Mouse (Mus musculus): ENCODE results near the gene Rfx4. TPM values are rescaled to one million over a fixed set of nuclear protein-coding genes. Genes with fewer than 3 reads are reported as not detected.

The Rfx4 gene
- polyA plus RNA-seq (2014; fragmentation: Nextera tagmentation; extraction: Ambion mirVana), result 23.0 and 25.1 TPM in 2 replicates

DNA sequence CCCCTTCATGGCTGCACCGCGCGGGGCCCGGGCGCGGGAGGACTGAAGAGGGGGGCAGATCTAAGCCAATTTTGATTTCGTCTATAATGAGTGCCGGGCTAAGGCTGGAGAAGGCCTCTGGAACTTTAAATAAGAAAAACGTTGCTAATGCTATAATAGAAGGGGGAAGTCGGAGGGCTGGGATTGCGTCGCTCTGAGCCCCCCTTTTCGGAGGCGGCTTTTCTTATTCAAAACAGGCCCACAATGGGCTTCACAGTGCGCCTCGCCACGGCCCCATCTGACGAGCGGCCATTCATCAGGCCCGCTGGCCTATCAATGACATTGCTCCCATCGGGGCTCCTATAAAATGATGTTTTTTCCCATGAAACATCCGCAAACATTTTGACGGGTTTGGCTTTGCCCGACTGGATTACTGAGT is at the start of gene Rfx4:
Rfx4 (plus strand) TSS at position 277 of the 418 bp plus-strand sequence.
- H3K9me3 ChIP-seq (ENCODE audit: control insufficient read depth, low read length), result no peaks in the 10 kb centered on the region
- H3K36me3 ChIP-seq (replicated peaks; ENCODE audit: control insufficient read depth, insufficient read depth), result no peaks in the 10 kb centered on the region
- ATAC-seq (ENCODE audit: low FRiP score) (peak; percentile 70), DNase-seq (ENCODE audit: low spot score) (peak; percentile 76)
- H3K27me3 ChIP-seq (ENCODE audit: control insufficient read depth, insufficient read depth, low read length), result peaks cover 49% of the 10 kb centered on the region
- peak within 1 kb of the TSS; percentile 42 for H3K4me3 ChIP-seq (replicated peaks; ENCODE audit: low read length)
- peak within 1 kb of the TSS; percentile 83 for H3K27ac ChIP-seq
- under 1% methylated on average over 24 of the region's 24 CpGs for WGBS
- peaks cover 35% of the 10 kb centered on the region for H3K4me1 ChIP-seq (replicated peaks; ENCODE audit: control insufficient read depth, insufficient read depth, low read length)
- H3K4me2 ChIP-seq (replicated peaks), result peak within 1 kb of the TSS; percentile 79
- peak within 1 kb of the TSS; percentile 65 for H3K9ac ChIP-seq

- WGBS, result 40% methylated on average over 8 of the region's 8 CpGs
- H3K4me1 ChIP-seq (replicated peaks; ENCODE audit: control insufficient read depth, insufficient read depth, low read length), result peaks cover 24% of the 10 kb centered on the region
- no peaks in the 10 kb centered on the region for H3K27me3 ChIP-seq (ENCODE audit: control insufficient read depth, insufficient read depth, low read length)
- no peak overlapping the region for H3K4me2 ChIP-seq (replicated peaks)
- no peak overlapping the region for H3K27ac ChIP-seq
- no peak overlapping the region for H3K4me3 ChIP-seq (replicated peaks; ENCODE audit: low read length)
- no peak for ATAC-seq (ENCODE audit: low FRiP score)
- H3K9ac ChIP-seq, result no peak overlapping the region
- DNase-seq (ENCODE audit: low spot score), result no peak
- peaks cover 8% of the 10 kb centered on the region for H3K36me3 ChIP-seq (replicated peaks; ENCODE audit: control insufficient read depth, insufficient read depth)
- no peaks in the 10 kb centered on the region for H3K9me3 ChIP-seq (ENCODE audit: control insufficient read depth, low read length)
Measured at GRCm38 (mm10) chr10:84706543-84706942, 49.3 kb upstream of the Rfx4 start.

DNA sequence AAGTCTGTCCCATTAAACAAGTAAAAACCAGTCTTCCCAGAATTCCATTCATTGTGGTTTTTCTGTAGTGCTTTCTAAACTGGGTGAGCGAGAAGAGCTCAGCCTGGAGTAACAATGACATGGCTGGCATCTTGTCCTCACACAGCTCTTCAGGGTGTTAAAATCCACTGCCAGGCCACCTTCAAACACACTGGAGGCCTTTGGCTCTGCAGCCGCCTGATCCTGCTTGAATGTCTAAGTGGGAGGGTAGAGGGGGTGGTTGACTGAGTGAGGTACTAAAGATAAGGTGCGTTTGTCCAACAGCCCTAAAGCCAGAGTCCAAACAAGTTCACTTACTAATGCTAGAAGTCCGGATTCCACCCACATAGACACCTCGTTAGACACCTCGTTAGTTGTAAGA is 48.6 kb upstream of the Rfx4 start:
- Histone ChIP-seq H3K36me3 (replicated peaks; ENCODE audit: control insufficient read depth, insufficient read depth) (peaks cover under 1% of the 10 kb centered on the region; the same call in 1 of the 2 replicates), H3K4me3 (replicated peaks; ENCODE audit: low read length) (no peak overlapping the region), H3K4me2 (replicated peaks) (no peak overlapping the region), H3K27me3 (ENCODE audit: control insufficient read depth, insufficient read depth, low read length) (no peaks in the 10 kb centered on the region), H3K9me3 (ENCODE audit: control insufficient read depth, low read length) (no peaks in the 10 kb centered on the region), H3K4me1 (replicated peaks; ENCODE audit: control insufficient read depth, insufficient read depth, low read length) (peaks cover 28% of the 10 kb centered on the region), H3K9ac (no peak overlapping the region), H3K27ac (peak overlapping the region; percentile 63; the same call in 1 of the 2 replicates)
- WGBS, result 32% methylated on average over 6 of the region's 6 CpGs
- DNase-seq (ENCODE audit: low spot score) (no peak), ATAC-seq (ENCODE audit: low FRiP score) (no peak)

DNA sequence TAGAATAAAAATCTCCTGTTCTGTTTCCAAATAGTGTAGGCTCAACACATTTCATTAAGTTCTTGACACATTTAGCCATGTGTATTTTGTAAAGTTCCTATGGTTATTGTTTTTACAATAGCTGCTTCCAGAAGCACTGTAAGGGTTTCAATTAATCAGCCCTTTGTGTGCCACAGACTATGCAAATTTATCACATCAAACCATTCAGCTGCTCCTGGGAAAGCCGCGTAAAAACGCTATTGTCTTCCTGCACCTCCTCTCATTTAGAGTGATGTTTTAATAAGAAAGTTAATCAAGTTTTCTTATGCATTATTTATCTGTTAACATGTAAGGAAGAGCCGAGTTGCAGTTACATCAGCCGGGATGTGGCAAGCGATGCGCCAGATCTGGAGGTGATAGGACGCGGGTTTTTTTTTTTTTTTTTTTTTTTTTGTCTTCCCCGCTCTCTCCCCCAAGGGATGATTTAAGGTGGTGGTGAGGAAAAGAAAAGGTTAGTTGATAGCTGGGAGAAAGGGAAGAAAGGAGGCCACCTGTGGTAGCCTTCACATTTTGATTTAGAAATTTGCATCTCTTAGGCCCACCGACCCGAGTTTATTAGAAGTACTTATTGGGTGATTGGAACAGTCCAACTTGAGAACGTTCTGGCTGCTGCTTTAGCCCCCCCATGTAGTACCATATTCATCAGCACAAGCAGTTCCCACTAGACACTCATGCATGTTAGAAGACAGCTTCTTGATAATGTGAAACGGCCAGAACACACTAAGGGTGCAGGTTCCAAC is 47.9 kb upstream of the Rfx4 start:
- Histone ChIP-seq H3K9ac (no peak overlapping the region), H3K27me3 (ENCODE audit: control insufficient read depth, insufficient read depth, low read length) (no peaks in the 10 kb centered on the region), H3K27ac (peak overlapping the region; percentile 63; the same call in 1 of the 2 replicates), H3K4me2 (replicated peaks) (0 out of 2 replicates have a peak overlapping the region, but pooled peaks have one; percentile 4), H3K36me3 (replicated peaks; ENCODE audit: control insufficient read depth, insufficient read depth) (no peaks in the 10 kb centered on the region; the same call in 1 of the 2 replicates), H3K9me3 (ENCODE audit: control insufficient read depth, low read length) (no peaks in the 10 kb centered on the region), H3K4me3 (replicated peaks; ENCODE audit: low read length) (no peak overlapping the region), H3K4me1 (replicated peaks; ENCODE audit: control insufficient read depth, insufficient read depth, low read length) (peaks cover 34% of the 10 kb centered on the region)
- WGBS, result 10% methylated on average over 14 of the region's 14 CpGs
- no peak for DNase-seq (ENCODE audit: low spot score)
- no peak for ATAC-seq (ENCODE audit: low FRiP score)

- Histone ChIP-seq H3K27me3 (ENCODE audit: control insufficient read depth, insufficient read depth, low read length) (no peaks in the 10 kb centered on the region), H3K27ac (peak overlapping the region; percentile 38), H3K4me1 (replicated peaks; ENCODE audit: control insufficient read depth, insufficient read depth, low read length) (peaks cover 37% of the 10 kb centered on the region), H3K9ac (no peak overlapping the region), H3K4me2 (replicated peaks) (no peak overlapping the region), H3K9me3 (ENCODE audit: control insufficient read depth, low read length) (no peaks in the 10 kb centered on the region), H3K4me3 (replicated peaks; ENCODE audit: low read length) (no peak overlapping the region), H3K36me3 (replicated peaks; ENCODE audit: control insufficient read depth, insufficient read depth) (0 out of 2 replicates have a peak, but pooled peaks cover 3% of the 10 kb centered on the region)
- ATAC-seq (ENCODE audit: low FRiP score), result no peak
- DNase-seq (ENCODE audit: low spot score), result no peak
- 15% methylated on average over 4 of the region's 4 CpGs for WGBS
Measured at GRCm38 (mm10) chr10:84710192-84710591, 45.7 kb upstream of the Rfx4 start.

- H3K4me1 ChIP-seq (replicated peaks; ENCODE audit: control insufficient read depth, insufficient read depth, low read length), result peaks cover 37% of the 10 kb centered on the region
- 7% methylated on average over 4 of the region's 4 CpGs for WGBS
- no peak overlapping the region for H3K4me2 ChIP-seq (replicated peaks)
Measured at GRCm38 (mm10) chr10:84710827-84711226, 45.0 kb upstream of the Rfx4 start.

GRCm38 (mm10) chr10:84711479-84711878 is 44.4 kb upstream of the Rfx4 start:
- ATAC-seq (ENCODE audit: low FRiP score), result peak; percentile 29
- H3K4me1 ChIP-seq (replicated peaks; ENCODE audit: control insufficient read depth, insufficient read depth, low read length), result peaks cover 37% of the 10 kb centered on the region

More at GRCm38 (mm10) chr10:84710827-84711226, 45.0 kb upstream of the Rfx4 start:
- Histone ChIP-seq H3K27ac (no peak overlapping the region), H3K4me3 (replicated peaks; ENCODE audit: low read length) (no peak overlapping the region), H3K9ac (no peak overlapping the region), H3K9me3 (ENCODE audit: control insufficient read depth, low read length) (no peaks in the 10 kb centered on the region), H3K36me3 (replicated peaks; ENCODE audit: control insufficient read depth, insufficient read depth) (0 out of 2 replicates have a peak, but pooled peaks cover 3% of the 10 kb centered on the region), H3K27me3 (ENCODE audit: control insufficient read depth, insufficient read depth, low read length) (no peaks in the 10 kb centered on the region)
- ATAC-seq (ENCODE audit: low FRiP score), result peak; percentile 74
- peak; percentile 59 for DNase-seq (ENCODE audit: low spot score)

DNA sequence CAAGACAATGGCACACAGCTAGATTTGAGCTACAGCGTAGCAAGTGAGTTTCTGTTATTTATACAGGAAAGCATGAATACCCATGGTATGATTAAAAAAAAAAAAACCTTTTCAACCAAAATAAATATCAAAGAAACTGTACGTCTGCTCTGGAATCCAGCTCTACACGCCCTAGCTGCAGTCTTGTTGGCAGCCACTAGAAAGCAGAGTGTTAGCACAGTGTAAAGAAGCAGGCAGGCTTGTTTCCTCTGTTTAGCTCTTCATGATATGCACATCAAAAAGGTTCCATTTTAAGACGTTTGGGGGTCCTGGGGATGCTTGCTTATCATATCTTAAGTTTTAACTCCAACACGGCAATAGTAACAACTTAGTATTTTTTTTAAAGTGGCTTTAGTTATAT is 43.9 kb upstream of the Rfx4 start:
- no peak for DNase-seq (ENCODE audit: low spot score)
- ATAC-seq (ENCODE audit: low FRiP score), result no peak
- H3K9ac ChIP-seq, result no peak overlapping the region
- H3K9me3 ChIP-seq (ENCODE audit: control insufficient read depth, low read length), result no peaks in the 10 kb centered on the region
- H3K4me3 ChIP-seq (replicated peaks; ENCODE audit: low read length), result no peak overlapping the region
- 0 out of 2 replicates have a peak, but pooled peaks cover 3% of the 10 kb centered on the region for H3K36me3 ChIP-seq (replicated peaks; ENCODE audit: control insufficient read depth, insufficient read depth)
- H3K27ac ChIP-seq, result peak overlapping the region; percentile 39; the same call in 1 of the 2 replicates
- H3K4me1 ChIP-seq (replicated peaks; ENCODE audit: control insufficient read depth, insufficient read depth, low read length), result peaks cover 37% of the 10 kb centered on the region
- H3K27me3 ChIP-seq (ENCODE audit: control insufficient read depth, insufficient read depth, low read length), result no peaks in the 10 kb centered on the region
- no peak overlapping the region for H3K4me2 ChIP-seq (replicated peaks)
- WGBS, result 35% methylated on average over 5 of the region's 5 CpGs

More at GRCm38 (mm10) chr10:84711479-84711878, 44.4 kb upstream of the Rfx4 start:
- H3K4me3 ChIP-seq (replicated peaks; ENCODE audit: low read length), result no peak overlapping the region
- no peak overlapping the region for H3K9ac ChIP-seq
- no peak overlapping the region for H3K4me2 ChIP-seq (replicated peaks)
- DNase-seq (ENCODE audit: low spot score), result no peak
- H3K27me3 ChIP-seq (ENCODE audit: control insufficient read depth, insufficient read depth, low read length), result no peaks in the 10 kb centered on the region
- no peaks in the 10 kb centered on the region for H3K9me3 ChIP-seq (ENCODE audit: control insufficient read depth, low read length)
- 0 out of 2 replicates have a peak, but pooled peaks cover 3% of the 10 kb centered on the region for H3K36me3 ChIP-seq (replicated peaks; ENCODE audit: control insufficient read depth, insufficient read depth)
- WGBS, result 20% methylated on average over 8 of the region's 8 CpGs
- peak overlapping the region; percentile 39; the same call in 1 of the 2 replicates for H3K27ac ChIP-seq

- Histone ChIP-seq H3K36me3 (replicated peaks; ENCODE audit: control insufficient read depth, insufficient read depth) (0 out of 2 replicates have a peak, but pooled peaks cover 3% of the 10 kb centered on the region), H3K4me3 (replicated peaks; ENCODE audit: low read length) (no peak overlapping the region), H3K4me1 (replicated peaks; ENCODE audit: control insufficient read depth, insufficient read depth, low read length) (peaks cover 33% of the 10 kb centered on the region), H3K4me2 (replicated peaks) (no peak overlapping the region), H3K27me3 (ENCODE audit: control insufficient read depth, insufficient read depth, low read length) (no peaks in the 10 kb centered on the region), H3K27ac (peak overlapping the region; percentile 33; the same call in 1 of the 2 replicates), H3K9me3 (ENCODE audit: control insufficient read depth, low read length) (no peaks in the 10 kb centered on the region), H3K9ac (no peak overlapping the region)
- 49% methylated on average over 6 of the region's 6 CpGs for WGBS
- ATAC-seq (ENCODE audit: low FRiP score), result no peak
- DNase-seq (ENCODE audit: low spot score), result no peak
Measured at GRCm38 (mm10) chr10:84712532-84712931, 43.3 kb upstream of the Rfx4 start.
